Comparison of ENCODE assay signal across 8 mouse cellular contexts in genomic region chr1:74069085-74069835, GRCm38 (mm10). TPM values are rescaled to one million over a fixed set of nuclear protein-coding genes. Genes with fewer than 3 reads are reported as not detected.
DNase-seq lines count a peak whose midpoint lies in the region; ATAC-seq and TF ChIP-seq lines count a peak whose summit lies in the region.

No protein-coding gene starts in this region.

- H3K4me3 ChIP-seq in cerebellum, adult 2 months (replicated peaks; ENCODE audit: insufficient read depth, low read depth, low read length): no peak overlapping the region
- peak overlapping the region; percentile 48 for H3K4me3 ChIP-seq in embryonic facial prominence, embryonic 14.5 days (ENCODE audit: low read depth, low read length)
- peak overlapping the region; percentile 50 for H3K4me3 ChIP-seq in limb, embryonic 12.5 days (replicated peaks)

- no peak for TF ChIP-seq CTCF in cerebellum, adult 2 months (IDR thresholded peaks at IDR 0.05; ENCODE audit: borderline replicate concordance, insufficient read depth, low read depth, low read length)

- no peak for TF ChIP-seq POLR2A in cerebellum, adult 2 months (IDR thresholded peaks at IDR 0.05; ENCODE audit: borderline replicate concordance, insufficient read depth, low read length)

- no peaks in the 10 kb centered on the region for H3K9me3 ChIP-seq in embryonic facial prominence, embryonic 14.5 days (ENCODE audit: control insufficient read depth, low read length)
- H3K9me3 ChIP-seq in limb, embryonic 12.5 days: no peaks in the 10 kb centered on the region

- no peak; the same call in 1 of the 2 replicates for ATAC-seq in embryonic facial prominence, embryonic 14.5 days (ENCODE audit: low read depth)
- ATAC-seq in limb, embryonic 12.5 days (ENCODE audit: insufficient number of reproducible peaks, insufficient read depth, low FRiP score, low TSS enrichment, low read depth): peak; percentile 45

- DNase-seq in cerebellum, adult 2 months: peak; percentile 25 to 63
- no peak for DNase-seq in cerebellum, adult 11-12 months
- DNase-seq in embryonic facial prominence, embryonic 14.5 days (ENCODE audit: low spot score): peak; percentile 83
- peak; percentile 60 for DNase-seq in heart, postnatal 4 days
- DNase-seq in neural tube, embryonic 10.5 days (ENCODE audit: extremely low spot score, low spot score): peak; percentile 44
- DNase-seq in right cerebral cortex, postnatal 4 days: no peak
- no peak for DNase-seq in left cerebral cortex, adult 18-20 months (ENCODE audit: low spot score in 2 of 2)

- peaks cover 16% of the 10 kb centered on the region for H3K4me1 ChIP-seq in cerebellum, adult 2 months (ENCODE audit: control insufficient read depth, insufficient read depth, low read length)
- H3K4me1 ChIP-seq in embryonic facial prominence, embryonic 14.5 days (ENCODE audit: control insufficient read depth, insufficient read depth, low read length): peaks cover 35% of the 10 kb centered on the region
- peaks cover 49% of the 10 kb centered on the region for H3K4me1 ChIP-seq in limb, embryonic 12.5 days (replicated peaks)

- peak overlapping the region; percentile 72; the same call in 1 of the 2 replicates for H3K9ac ChIP-seq in embryonic facial prominence, embryonic 14.5 days (ENCODE audit: low read depth, low read length)
- H3K9ac ChIP-seq in limb, embryonic 12.5 days (replicated peaks): peak overlapping the region; percentile 70; the same call in 1 of the 2 replicates

- no peak overlapping the region for H3K27ac ChIP-seq in cerebellum, adult 2 months (ENCODE audit: insufficient read depth, low read length)
- H3K27ac ChIP-seq in embryonic facial prominence, embryonic 14.5 days (replicated peaks; ENCODE audit: low read depth, low read length): peak overlapping the region; percentile 73
- H3K27ac ChIP-seq in limb, embryonic 12.5 days: peak overlapping the region; percentile 92

- no peaks in the 10 kb centered on the region for H3K27me3 ChIP-seq in cerebellum, adult 2 months (ENCODE audit: control insufficient read depth, insufficient read depth, low read length)
- no peaks in the 10 kb centered on the region for H3K27me3 ChIP-seq in embryonic facial prominence, embryonic 14.5 days (replicated peaks; ENCODE audit: control insufficient read depth, insufficient read depth, low read length)
- H3K27me3 ChIP-seq in limb, embryonic 12.5 days: no peaks in the 10 kb centered on the region

- H3K36me3 ChIP-seq in embryonic facial prominence, embryonic 14.5 days (ENCODE audit: control insufficient read depth, insufficient read depth, low read length): no peaks in the 10 kb centered on the region; the same call in 1 of the 2 replicates
- H3K36me3 ChIP-seq in limb, embryonic 12.5 days: peaks cover 25% of the 10 kb centered on the region

- 36% methylated on average over 9 of the region's 9 CpGs for WGBS in cerebellum, adult 2 months
- 30% methylated on average over 9 of the region's 9 CpGs for WGBS in embryonic facial prominence, embryonic 14.5 days
- WGBS in limb, embryonic 12.5 days: 28% methylated on average over 9 of the region's 9 CpGs

- peak overlapping the region; percentile 88 for H3K4me2 ChIP-seq in embryonic facial prominence, embryonic 14.5 days (ENCODE audit: low read depth, low read length)
- H3K4me2 ChIP-seq in limb, embryonic 12.5 days: peak overlapping the region; percentile 89

RNA-seq across cellular contexts. Expression of gene Tns1, which starts 55.0 kb away (rescaled TPM):
- 23.4 and 25.1 TPM in 2 replicates for polyA plus RNA-seq in cerebellum, adult 2 months (2012; rRNA removed)
- polyA plus RNA-seq in embryonic facial prominence, embryonic 14.5 days (2014; fragmentation: Nextera tagmentation; extraction: Ambion mirVana): 51.5 and 58.5 TPM in 2 replicates
- total RNA-seq in heart, postnatal 4 days (2021): 100 to 1,000 TPM; 463 to 468 TPM
- 36.7 and 44.9 TPM in 2 replicates for polyA plus RNA-seq in limb, embryonic 12.5 days (2016; fragmentation: Nextera tagmentation; extraction: Ambion mirVana)
- 10 to 100 TPM; 36.7 to 39.6 TPM for total RNA-seq in left cerebral cortex, adult 18-20 months (2021)

RNA-seq across cellular contexts. Expression of gene Rufy4, which starts 56.1 kb away (rescaled TPM):
- 0.17 and 0.18 TPM in 2 replicates for polyA plus RNA-seq in cerebellum, adult 2 months (2012; rRNA removed)
- 0.37 and 0.72 TPM in 2 replicates for polyA plus RNA-seq in embryonic facial prominence, embryonic 14.5 days (2014; fragmentation: Nextera tagmentation; extraction: Ambion mirVana)
- 1 to 10 TPM; 1.1 to 1.2 TPM for total RNA-seq in heart, postnatal 4 days (2021)
- 0.15 and 0.18 TPM in 2 replicates for polyA plus RNA-seq in limb, embryonic 12.5 days (2016; fragmentation: Nextera tagmentation; extraction: Ambion mirVana)
- total RNA-seq in left cerebral cortex, adult 18-20 months (2021): not detected

Comparison
In these comparisons a context has a peak if more than half of its experiments do, and no peak if none do; other contexts are left out.
1. DNase-seq: peak in cerebellum, adult 2 months (2 of 2), embryonic facial prominence, embryonic 14.5 days (single experiment), heart, postnatal 4 days (single experiment) and neural tube, embryonic 10.5 days (single experiment); none in cerebellum, adult 11-12 months (single experiment), right cerebral cortex, postnatal 4 days (single experiment) and left cerebral cortex, adult 18-20 months (0 of 2).